Mouse (Mus musculus) liver, embryonic 12.5 days (tissue): ENCODE results near the gene Sipa1l2. TPM values are rescaled to one million over a fixed set of nuclear protein-coding genes. Genes with fewer than 3 reads are reported as not detected.

ENCODE experiments used
- ATAC-seq: fragments of 200-750 bp; cut with Nextera tagmentation; 2 replicates; pipeline ENCODE4 v1.8.0; 2017; ENCODE audit warnings: moderate number of reproducible peaks, mild to moderate bottlenecking, moderate library complexity
- H3K27ac ChIP-seq: fragments of 300-500 bp; sonication (generic); 2 replicates; pipeline ENCODE4 v1.5.1; 2016; ENCODE audit warnings: mild to moderate bottlenecking
- H3K27me3 ChIP-seq: fragments of 300-500 bp; sonication (generic); replicated peaks from 2 replicates; pipeline ENCODE4 v1.6.1; 2016; ENCODE audit warnings: mild to moderate bottlenecking, moderate library complexity
- H3K36me3 ChIP-seq: fragments of 300-500 bp; sonication (generic); 2 replicates; pipeline ENCODE4 v1.6.1; 2016; ENCODE audit warnings: mild to moderate bottlenecking, moderate library complexity
- H3K4me1 ChIP-seq: fragments of 300-500 bp; sonication (generic); 2 replicates; pipeline ENCODE4 v1.6.1; 2016
- H3K4me2 ChIP-seq: fragments of 300-500 bp; sonication (generic); 2 replicates; pipeline ENCODE4 v1.6.1; 2016; ENCODE audit warnings: mild to moderate bottlenecking, moderate library complexity
- H3K4me3 ChIP-seq: fragments of 300-500 bp; sonication (generic); 2 replicates; pipeline ENCODE4 v1.5.1; 2016; ENCODE audit warnings: mild to moderate bottlenecking, moderate library complexity
- H3K9ac ChIP-seq: fragments of 300-500 bp; sonication (generic); 2 replicates; pipeline ENCODE4 v1.6.1; 2016; ENCODE audit warnings: mild to moderate bottlenecking, moderate library complexity
- H3K9me3 ChIP-seq: fragments of 300-500 bp; sonication (generic); replicated peaks from 2 replicates; pipeline ENCODE4 v1.6.1; 2016; ENCODE audit warnings: mild to moderate bottlenecking, moderate library complexity
- WGBS: fragments of 180-500 bp; shearing (Covaris S2); methylation state at CpG from one replicate; pipeline ENCODE4 v1.1.7; 2016; ENCODE audit not compliant: insufficient replicate concordance; 5-methylcytosine and 5-hydroxymethylcytosine counted together
- polyA plus RNA-seq: library from polyadenylated mRNA; unstranded; fragments of >200 nt; fragmentation: Nextera tagmentation; extraction: Ambion mirVana; gene quantifications from 2 replicates; pipeline ENCODE4 v1.2.1, GENCODE M21; 2016

Gene Sipa1l2
- polyA plus RNA-seq, 1 experiment from 2014 or later = 1.9 TPM

DNA sequence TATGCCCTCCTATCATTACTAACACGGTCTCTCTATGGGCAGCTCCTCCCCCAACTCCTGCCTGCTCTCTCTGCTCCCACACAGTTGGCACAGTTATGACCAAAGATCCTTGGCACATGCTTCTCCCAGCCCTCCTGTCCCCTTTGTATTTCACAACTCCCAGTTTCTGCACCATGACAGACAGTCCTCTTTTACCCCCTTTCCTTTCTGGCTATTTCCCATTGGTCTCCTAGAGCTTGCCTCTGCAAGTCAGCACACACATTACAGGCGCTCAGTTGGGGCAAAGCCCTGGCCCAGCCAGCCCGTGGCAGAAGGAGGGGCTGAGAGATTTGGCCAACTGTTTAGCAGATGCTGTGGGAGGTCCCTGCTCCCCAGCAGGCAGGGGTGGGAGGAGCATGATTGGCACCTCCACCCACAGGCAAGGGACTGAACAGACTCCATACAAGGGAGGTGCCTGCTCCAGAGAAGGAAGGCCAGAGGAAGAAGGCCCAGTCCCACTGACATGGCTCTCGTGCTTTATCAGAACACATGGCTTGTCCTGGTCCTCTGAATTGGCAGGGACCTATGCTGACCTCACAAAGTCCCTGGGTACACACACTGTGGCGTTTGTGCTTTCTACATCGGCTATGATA lies 184.0 kb downstream of the Sipa1l2 start:
- H3K36me3 ChIP-seq = no peaks in the 10 kb centered on the region
- no peaks in the 10 kb centered on the region for H3K9me3 ChIP-seq
- H3K9ac ChIP-seq = no peak overlapping the region
- no peak overlapping the region for H3K4me3 ChIP-seq
- H3K4me2 ChIP-seq = no peak overlapping the region
- no peak overlapping the region for H3K27ac ChIP-seq
- 38% methylated on average over 6 of the region's 6 CpGs for WGBS
- peaks cover 33% of the 10 kb centered on the region for H3K4me1 ChIP-seq
- H3K27me3 ChIP-seq = no peaks in the 10 kb centered on the region
- peak; percentile 69 for ATAC-seq

GRCm38 (mm10) chr8:125384551-125385183 lies 184.9 kb downstream of the Sipa1l2 start:
- 66% methylated on average over 4 of the region's 4 CpGs for WGBS

DNA sequence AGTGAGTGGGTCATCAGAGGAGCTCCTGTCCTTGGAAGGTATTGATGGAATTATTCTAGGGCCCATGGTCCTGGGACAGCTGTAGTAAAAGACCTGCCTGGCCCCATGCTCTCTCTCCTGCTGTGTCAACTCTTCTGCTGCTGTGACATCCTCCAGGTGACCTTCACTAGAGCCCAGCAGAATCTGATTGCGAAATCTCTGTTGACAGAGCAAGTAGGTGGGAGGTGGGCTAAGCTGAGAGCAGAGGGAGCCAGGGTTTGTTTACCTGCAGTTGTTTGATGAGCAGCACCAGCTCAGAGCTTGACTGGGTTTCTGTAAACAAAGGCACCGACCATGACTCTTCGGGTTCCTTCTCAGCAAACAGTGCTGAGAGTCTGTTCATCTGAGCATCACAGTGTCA lies 187.9 kb downstream of the Sipa1l2 start:
- H3K27ac ChIP-seq = no peak overlapping the region
- H3K9ac ChIP-seq = no peak overlapping the region
- peaks cover 15% of the 10 kb centered on the region; the same call in 1 of the 2 replicates for H3K4me1 ChIP-seq
- no peaks in the 10 kb centered on the region for H3K36me3 ChIP-seq
- 36% methylated on average over 3 of the region's 3 CpGs for WGBS
- H3K9me3 ChIP-seq = no peaks in the 10 kb centered on the region
- H3K4me3 ChIP-seq = no peak overlapping the region
- H3K27me3 ChIP-seq = no peaks in the 10 kb centered on the region
- H3K4me2 ChIP-seq = no peak overlapping the region
- peak; percentile 67 for ATAC-seq

More at GRCm38 (mm10) chr8:125384551-125385183, 184.9 kb downstream of the Sipa1l2 start:
- no peaks in the 10 kb centered on the region for H3K27me3 ChIP-seq
- peaks cover 26% of the 10 kb centered on the region for H3K4me1 ChIP-seq
- no peaks in the 10 kb centered on the region for H3K36me3 ChIP-seq
- H3K9me3 ChIP-seq = no peaks in the 10 kb centered on the region
- no peak overlapping the region for H3K4me3 ChIP-seq
- H3K4me2 ChIP-seq = no peak overlapping the region
- H3K27ac ChIP-seq = no peak overlapping the region
- no peak overlapping the region for H3K9ac ChIP-seq
- ATAC-seq = no peak

DNA sequence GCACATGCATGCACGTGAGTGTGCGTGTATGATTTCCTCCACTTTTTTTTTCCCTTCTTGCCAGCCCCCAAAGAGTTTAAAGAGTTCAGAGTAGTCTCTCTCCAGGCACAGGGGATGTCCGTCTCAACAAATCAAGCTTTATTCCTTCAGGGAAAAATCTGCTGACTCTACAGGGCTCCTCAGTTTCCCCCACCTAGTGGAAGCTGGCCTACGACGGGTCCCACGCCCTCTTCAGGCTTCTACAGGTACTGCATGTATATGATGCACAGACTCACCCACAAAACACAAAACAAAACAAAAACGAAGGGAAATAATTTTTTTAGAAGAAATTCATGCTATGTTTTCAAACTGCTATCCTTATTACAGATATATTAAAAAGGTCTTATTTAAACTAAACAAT lies 189.7 kb downstream of the Sipa1l2 start:
- no peak for ATAC-seq
- WGBS = 46% methylated on average over 7 of the region's 7 CpGs
- H3K4me1 ChIP-seq = peaks cover 5% of the 10 kb centered on the region; the same call in 1 of the 2 replicates

DNA sequence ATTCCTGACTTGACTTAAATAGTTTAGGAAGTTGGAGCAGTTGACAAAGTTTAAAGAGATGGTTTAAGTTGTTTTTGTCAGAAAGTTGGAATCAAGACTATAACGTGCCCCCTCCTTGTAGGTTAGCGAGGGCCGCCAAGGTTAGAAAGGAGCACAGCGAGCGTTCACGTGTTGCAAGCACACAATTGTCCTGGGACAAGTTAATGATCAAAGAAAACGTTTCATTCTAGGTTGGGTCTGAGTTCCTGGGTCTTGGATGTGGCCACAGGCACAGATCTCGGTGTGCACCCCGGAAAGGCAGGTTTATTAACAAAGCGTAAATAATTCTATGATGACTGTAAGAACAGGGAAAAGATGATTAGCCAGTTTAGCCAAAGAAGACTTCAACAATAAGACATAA lies 190.5 kb downstream of the Sipa1l2 start:
- Histone ChIP-seq H3K27ac (no peak overlapping the region), H3K36me3 (no peaks in the 10 kb centered on the region), H3K9ac (no peak overlapping the region), H3K4me3 (no peak overlapping the region), H3K4me2 (no peak overlapping the region), H3K4me1 (peaks cover 5% of the 10 kb centered on the region; the same call in 1 of the 2 replicates), H3K27me3 (no peaks in the 10 kb centered on the region), H3K9me3 (no peaks in the 10 kb centered on the region)
- no peak for ATAC-seq
- 77% methylated on average over 10 of the region's 10 CpGs for WGBS

More for the DNA sequence above, 189.7 kb downstream of the Sipa1l2 start:
- Histone ChIP-seq H3K9me3 (no peaks in the 10 kb centered on the region), H3K27ac (no peak overlapping the region), H3K4me2 (no peak overlapping the region), H3K4me3 (no peak overlapping the region), H3K27me3 (no peaks in the 10 kb centered on the region), H3K36me3 (no peaks in the 10 kb centered on the region), H3K9ac (no peak overlapping the region)

DNA sequence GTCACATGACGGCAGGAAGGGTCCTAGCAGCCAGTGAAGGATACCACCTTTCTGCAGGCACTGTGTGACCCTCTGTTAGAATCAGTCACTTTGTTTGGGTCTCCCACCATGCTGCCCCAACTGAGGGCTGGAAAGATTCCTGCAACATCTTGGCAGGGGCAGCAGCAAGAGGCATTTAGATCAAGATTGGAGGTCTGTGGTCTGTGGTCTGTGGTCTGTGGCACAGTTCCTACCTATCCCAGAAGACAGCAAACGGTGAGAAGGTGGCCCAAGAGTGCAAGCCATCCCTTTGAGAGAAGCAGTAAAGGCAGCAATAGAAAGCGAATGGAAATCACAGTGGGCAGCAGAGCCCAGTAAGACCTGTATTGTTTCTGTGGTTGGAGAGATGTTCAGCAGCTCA lies 191.9 kb downstream of the Sipa1l2 start:
- Histone ChIP-seq H3K9ac (no peak overlapping the region), H3K36me3 (no peaks in the 10 kb centered on the region), H3K9me3 (no peaks in the 10 kb centered on the region), H3K27me3 (no peaks in the 10 kb centered on the region), H3K4me3 (no peak overlapping the region), H3K27ac (no peak overlapping the region), H3K4me1 (peaks cover 5% of the 10 kb centered on the region; the same call in 1 of the 2 replicates), H3K4me2 (no peak overlapping the region)
- ATAC-seq = no peak
- WGBS = 40% methylated on average over 3 of the region's 3 CpGs

GRCm38 (mm10) chr8:125376448-125376845 lies 193.2 kb downstream of the Sipa1l2 start:
- ATAC-seq = no peak
- Histone ChIP-seq H3K27me3 (no peaks in the 10 kb centered on the region), H3K9ac (no peak overlapping the region), H3K4me1 (no peaks in the 10 kb centered on the region), H3K36me3 (no peaks in the 10 kb centered on the region), H3K4me2 (no peak overlapping the region), H3K4me3 (no peak overlapping the region), H3K27ac (no peak overlapping the region), H3K9me3 (no peaks in the 10 kb centered on the region)
- 64% methylated on average over 6 of the region's 6 CpGs for WGBS

- Histone ChIP-seq H3K27me3 (no peaks in the 10 kb centered on the region), H3K27ac (no peak overlapping the region), H3K9me3 (no peaks in the 10 kb centered on the region), H3K9ac (no peak overlapping the region), H3K4me3 (no peak overlapping the region), H3K36me3 (no peaks in the 10 kb centered on the region), H3K4me2 (no peak overlapping the region), H3K4me1 (no peaks in the 10 kb centered on the region)
- ATAC-seq = no peak
- WGBS = 60% methylated on average over 8 of the region's 8 CpGs
These were observed 193.8 kb downstream of the Sipa1l2 start for GRCm38 (mm10) chr8:125375659-125376447.

GRCm38 (mm10) chr8:125372596-125372995 lies 197.0 kb downstream of the Sipa1l2 start:
- no peak for ATAC-seq
- Histone ChIP-seq H3K27me3 (no peaks in the 10 kb centered on the region), H3K4me3 (no peak overlapping the region), H3K27ac (no peak overlapping the region), H3K36me3 (no peaks in the 10 kb centered on the region), H3K9ac (no peak overlapping the region), H3K4me1 (no peaks in the 10 kb centered on the region), H3K4me2 (no peak overlapping the region), H3K9me3 (no peaks in the 10 kb centered on the region)
- WGBS = 72% methylated on average over 4 of the region's 4 CpGs

GRCm38 (mm10) chr8:125369491-125370236 lies 199.9 kb downstream of the Sipa1l2 start:
- no peak for ATAC-seq
- 53% methylated on average over 8 of the region's 8 CpGs for WGBS
- H3K4me2 ChIP-seq = no peak overlapping the region
- H3K27me3 ChIP-seq = peaks cover 3% of the 10 kb centered on the region; the same call in 1 of the 2 replicates
- no peaks in the 10 kb centered on the region for H3K36me3 ChIP-seq
- no peak overlapping the region for H3K27ac ChIP-seq
- no peaks in the 10 kb centered on the region for H3K9me3 ChIP-seq
- H3K4me3 ChIP-seq = no peak overlapping the region
- no peak overlapping the region for H3K9ac ChIP-seq
- no peaks in the 10 kb centered on the region for H3K4me1 ChIP-seq

GRCm38 (mm10) chr8:125368341-125369035 lies 201.1 kb downstream of the Sipa1l2 start:
- Histone ChIP-seq H3K4me2 (no peak overlapping the region), H3K4me3 (no peak overlapping the region), H3K27ac (no peak overlapping the region), H3K9me3 (no peaks in the 10 kb centered on the region), H3K36me3 (no peaks in the 10 kb centered on the region), H3K4me1 (no peaks in the 10 kb centered on the region), H3K27me3 (peaks cover 3% of the 10 kb centered on the region; the same call in 1 of the 2 replicates), H3K9ac (no peak overlapping the region)
- WGBS = 26% methylated on average over 4 of the region's 4 CpGs
- ATAC-seq = no peak
